Mouse (Mus musculus) adrenal gland, adult 2 months (tissue): ENCODE data around the gene Hmcn1. TPM values are rescaled to one million over a fixed set of nuclear protein-coding genes. Genes with fewer than 3 reads are reported as not detected.

Experiments used
- DNase-seq: peaks from one replicate; pipeline ENCODE4 v3.0.0; 2021
- polyA plus RNA-seq: library from polyadenylated mRNA; depleted of rRNA; stranded (reverse); fragments of >200 nt; gene quantifications from 2 replicates; pipeline ENCODE4 v1.2.3, GENCODE M21; 2012
- total RNA-seq, 2 experiments: library from RNA; stranded (reverse); gene quantifications; 2 replicates each; pipeline ENCODE4 v1.2.3; 2021

Gene Hmcn1
- total and polyA plus RNA-seq, 3 experiments = 0.21 to 3.2 (median 0.84) TPM

GRCm38 (mm10) chr1:150783070-150783842, 210.0 kb downstream of the Hmcn1 start:
- no peak for DNase-seq

DNA sequence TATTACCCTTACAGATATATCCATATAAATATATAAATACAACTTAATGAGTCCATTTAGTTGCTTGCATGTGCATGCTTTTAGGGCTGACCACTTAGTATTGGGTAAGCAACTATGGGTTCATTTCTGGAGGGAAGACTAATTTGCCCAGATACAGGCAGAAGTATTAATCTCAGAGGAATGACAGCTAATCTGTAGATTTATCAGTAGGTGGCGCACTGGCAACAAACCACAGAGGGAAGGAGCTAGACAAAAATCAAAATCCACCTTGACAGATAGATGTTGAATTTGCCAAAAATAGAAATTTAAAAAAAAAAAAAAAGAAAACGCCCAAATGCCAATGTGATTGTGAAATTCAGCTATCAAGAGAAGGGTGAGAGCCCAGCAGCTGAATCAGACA, 213.3 kb downstream of the Hmcn1 start:
- no peak for DNase-seq

DNA sequence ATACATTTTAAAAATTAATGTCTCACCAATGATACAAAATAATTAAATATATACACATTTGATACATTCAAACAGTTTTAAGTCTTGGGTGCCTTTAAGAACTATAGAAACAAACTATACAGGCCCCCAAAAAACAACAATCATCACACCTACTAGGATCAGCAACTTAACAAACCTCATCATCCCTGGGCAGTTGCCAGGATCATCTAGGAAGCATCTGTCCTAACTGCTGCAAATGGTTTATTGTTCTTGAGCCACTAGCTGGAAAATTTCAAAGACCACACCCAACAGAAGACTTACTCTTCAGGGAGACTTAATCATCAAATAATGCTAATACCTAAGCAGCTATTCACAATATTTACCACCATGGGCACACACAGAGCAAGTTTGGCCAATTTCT, 216.5 kb downstream of the Hmcn1 start:
- no peak for DNase-seq

GRCm38 (mm10) chr1:150775742-150776141, 217.5 kb downstream of the Hmcn1 start:
- no peak for DNase-seq

DNA sequence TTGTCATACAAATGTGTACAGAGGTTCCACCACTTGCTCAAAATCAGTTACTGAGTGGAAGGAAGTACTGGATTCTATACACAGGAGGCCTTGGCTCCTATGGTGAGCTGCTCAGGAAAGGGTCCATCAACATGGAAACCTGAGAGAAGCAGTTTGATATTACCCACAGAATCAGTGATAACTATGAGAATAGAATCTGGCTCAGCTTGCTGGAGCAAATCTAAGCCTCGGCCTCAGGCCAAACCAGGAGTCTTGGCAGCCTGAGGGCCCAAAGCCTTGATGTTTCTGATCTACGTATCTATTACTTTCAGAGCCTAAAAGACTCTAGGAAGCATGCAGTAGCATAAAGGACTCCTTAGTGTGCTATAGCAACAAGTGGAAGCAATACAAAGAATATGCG, 220.3 kb downstream of the Hmcn1 start:
- DNase-seq = no peak

DNA sequence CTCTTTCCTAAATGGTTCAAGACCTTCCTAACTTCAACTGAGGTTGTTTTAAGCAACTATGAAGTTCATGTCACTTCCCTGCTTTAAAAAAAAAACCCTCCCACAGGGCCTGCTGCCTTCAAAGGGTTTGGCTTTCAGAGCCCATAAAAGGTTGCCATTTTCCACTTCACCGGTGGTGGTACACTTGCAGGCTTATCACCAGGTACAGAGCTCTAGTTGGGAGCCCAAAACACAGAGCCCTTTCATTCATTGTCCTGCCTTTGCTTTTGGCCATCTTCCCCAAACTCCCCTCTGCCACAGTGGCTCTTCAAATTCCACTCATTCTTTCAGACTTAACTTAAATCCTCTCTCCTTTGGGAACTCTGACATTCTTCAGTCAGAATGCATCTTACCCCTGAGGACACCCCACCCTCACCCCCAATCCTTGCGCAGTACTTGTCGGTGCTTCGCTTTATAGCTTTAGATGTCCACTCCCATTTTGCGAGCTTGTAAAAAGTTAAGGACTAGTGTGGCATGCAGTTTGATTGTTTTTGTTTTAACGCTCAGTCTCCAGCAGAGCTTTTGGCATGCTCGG, 222.2 kb downstream of the Hmcn1 start:
- DNase-seq = no peak

GRCm38 (mm10) chr1:150769836-150770235, 223.4 kb downstream of the Hmcn1 start:
- no peak for DNase-seq

DNA sequence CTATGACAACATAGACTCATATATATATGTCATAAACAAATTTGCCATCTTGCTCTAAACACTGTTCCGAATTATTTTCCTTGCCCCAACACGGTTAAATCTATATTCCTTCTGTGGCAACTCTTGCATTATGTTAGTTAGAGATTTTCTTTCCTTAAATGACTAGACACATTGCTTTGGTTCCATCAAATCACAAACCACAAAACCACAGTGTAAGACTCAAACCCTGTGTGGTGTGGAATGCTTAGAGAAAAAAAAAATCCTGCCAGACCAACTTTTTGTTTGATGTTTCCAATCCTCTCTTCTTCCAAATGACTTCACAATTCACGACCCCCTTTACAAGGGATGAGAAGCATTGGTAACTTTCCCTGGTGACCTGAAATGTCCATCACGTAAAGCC, 231.6 kb downstream of the Hmcn1 start:
- no peak for DNase-seq

DNA sequence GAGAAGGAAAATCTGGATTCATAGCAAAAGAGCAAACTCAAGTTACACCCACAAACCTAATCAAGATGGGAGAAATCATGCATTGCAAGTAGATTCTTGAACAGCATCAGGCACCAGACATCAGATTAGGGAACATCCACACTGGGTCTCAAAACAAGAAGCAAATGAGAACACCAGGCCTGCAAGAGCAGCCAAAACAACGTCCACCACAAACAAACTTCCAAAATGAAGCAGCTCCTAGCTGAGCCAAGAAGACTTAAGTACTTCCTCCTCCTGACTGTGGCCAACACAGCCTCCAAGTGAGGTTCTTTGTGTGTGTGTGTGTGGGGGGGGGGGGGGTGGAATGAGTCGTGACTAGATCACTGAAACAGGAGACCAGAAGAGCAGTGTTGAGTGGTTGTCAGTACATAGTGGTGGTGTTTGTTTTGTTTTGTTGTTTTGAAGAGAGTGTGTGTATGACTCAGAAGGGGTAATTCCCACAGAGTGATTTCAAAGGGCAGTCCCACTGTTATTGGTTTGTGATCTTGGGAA, 232.4 kb downstream of the Hmcn1 start:
- no peak for DNase-seq

GRCm38 (mm10) chr1:150759476-150760079, 233.7 kb downstream of the Hmcn1 start:
- peak; percentile 3 for DNase-seq

DNA sequence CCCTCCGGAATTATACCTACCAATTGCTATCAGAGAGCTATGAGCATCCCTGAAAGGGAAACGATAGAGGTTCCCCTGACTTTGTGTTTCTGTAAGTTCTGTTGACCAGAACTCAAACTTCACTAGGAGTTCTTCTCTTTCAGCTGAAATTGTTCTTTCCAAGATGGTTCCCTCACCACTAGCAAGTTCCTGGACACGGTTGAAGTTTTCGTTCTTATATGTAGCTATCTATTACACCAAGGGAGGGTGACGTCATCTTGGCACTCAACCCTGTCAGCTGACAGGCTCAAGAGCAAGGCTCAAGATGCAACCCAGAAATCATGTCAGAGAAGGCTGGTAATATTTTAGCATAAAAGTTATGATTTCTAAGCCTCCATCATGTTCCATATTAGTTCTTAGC, 239.3 kb downstream of the Hmcn1 start:
- no peak for DNase-seq

DNA sequence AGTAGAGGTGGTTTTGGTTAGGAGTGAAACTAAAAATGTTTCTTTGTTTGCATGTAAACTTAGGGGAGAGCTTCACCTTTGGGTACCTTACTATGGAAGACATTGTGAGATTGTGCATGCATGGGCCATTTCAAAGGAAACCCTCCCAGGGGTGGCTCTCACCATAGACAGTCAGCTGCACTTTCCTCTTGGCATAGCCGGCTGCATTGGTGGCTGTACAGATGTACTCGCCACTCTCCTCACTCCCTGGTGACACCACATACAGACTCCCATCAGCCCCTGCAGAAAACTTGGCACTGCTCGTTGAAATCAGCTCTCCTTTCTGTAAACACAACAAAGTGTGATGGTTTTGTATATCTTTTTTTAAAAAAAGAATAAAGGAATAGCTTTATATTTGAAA, 244.5 kb downstream of the Hmcn1 start:
- no peak for DNase-seq

DNA sequence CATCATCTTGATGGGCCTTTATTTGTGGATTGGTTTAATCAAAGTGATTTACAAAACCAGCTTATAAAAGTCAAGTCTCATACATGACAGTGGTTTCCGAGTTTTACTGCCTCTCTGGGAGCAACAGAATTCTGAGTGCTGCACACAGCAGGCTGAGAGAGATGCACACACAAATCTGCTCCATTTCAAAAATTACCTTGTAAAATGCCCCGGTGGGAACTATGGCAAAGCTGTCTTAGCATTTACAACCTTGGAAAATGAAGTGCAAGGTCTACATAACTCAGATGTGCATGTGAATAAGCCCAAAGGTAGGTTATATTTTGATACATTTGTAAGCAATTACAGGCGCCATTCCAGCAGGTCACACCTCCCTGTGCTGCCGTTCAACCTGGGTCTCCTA, 245.5 kb downstream of the Hmcn1 start:
- DNase-seq = no peak

- no peak for DNase-seq
These were observed 250.0 kb downstream of the Hmcn1 start for GRCm38 (mm10) chr1:150743097-150743843.

DNA sequence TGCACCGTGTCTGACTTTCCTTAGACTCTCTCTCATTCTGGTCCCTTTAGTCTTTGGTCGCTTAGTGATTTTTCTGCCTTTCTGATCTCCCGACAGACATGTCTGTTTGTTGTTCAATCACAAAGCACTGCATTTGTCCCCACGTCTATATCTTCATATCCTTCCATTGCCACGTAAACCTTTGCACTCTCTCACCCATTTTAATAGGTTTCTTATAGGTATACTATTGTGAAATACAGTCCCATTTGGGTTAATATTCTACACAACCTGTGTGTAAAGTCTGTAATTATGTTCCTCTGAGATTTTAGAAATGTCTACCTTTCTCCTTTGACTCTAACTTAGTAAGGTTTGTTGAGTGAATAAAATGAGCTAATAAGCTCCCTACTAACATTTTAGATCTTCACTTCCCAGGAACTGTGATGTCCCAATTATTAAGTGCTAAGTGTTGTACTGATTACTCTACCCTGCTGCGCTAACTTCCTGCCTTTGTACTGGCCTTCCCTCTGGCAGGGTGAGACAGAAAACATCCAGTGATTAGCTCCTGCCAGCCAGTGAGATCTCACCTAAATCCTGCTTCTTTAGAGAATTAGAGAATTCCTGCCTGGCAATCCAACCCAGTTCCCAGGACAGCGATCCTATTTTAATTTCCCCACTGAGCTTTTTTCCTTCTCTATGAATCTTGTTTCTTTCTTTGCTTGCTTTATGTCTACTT, 250.7 kb downstream of the Hmcn1 start:
- no peak for DNase-seq

DNA sequence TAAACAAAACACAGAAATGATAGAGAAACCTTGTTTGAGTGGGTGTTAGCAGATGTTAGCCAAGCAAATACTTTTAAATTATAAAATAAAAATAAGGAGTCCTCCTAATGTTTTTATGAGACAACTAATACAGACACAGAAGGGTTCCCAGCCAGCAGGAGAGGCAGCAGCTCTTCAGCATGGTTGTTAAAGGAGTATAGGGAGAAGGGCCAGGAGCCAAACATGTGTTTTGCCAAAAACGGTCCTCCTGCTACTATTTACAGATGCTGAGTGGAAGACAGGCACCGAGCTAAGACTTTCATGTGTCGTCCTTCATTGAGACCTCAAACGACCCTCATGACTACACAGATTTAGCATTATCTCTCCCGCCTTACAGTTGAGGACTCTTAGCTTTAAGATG, 281.8 kb downstream of the Hmcn1 start:
- DNase-seq = no peak

DNA sequence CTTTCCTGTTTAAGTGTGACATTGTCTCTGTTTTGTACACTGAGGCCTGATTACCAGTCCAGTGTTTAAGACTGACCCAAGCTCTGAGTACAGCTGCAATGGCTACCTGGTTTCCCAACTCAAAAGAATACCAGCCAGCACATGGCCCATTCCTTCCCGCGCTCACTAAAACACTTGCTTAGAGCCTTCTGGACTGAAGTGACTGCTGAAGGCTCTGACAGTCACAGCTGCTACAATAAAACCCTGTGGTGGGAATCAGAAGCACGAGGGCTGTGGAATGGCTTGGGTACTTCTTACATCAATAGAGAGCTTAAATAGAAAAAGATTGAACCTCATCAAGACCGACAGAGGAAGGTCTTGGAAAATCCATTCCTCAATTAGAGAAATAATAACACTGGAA, 286.7 kb downstream of the Hmcn1 start:
- no peak for DNase-seq

- DNase-seq = no peak
These were observed 295.5 kb downstream of the Hmcn1 start for GRCm38 (mm10) chr1:150697749-150698148.

DNA sequence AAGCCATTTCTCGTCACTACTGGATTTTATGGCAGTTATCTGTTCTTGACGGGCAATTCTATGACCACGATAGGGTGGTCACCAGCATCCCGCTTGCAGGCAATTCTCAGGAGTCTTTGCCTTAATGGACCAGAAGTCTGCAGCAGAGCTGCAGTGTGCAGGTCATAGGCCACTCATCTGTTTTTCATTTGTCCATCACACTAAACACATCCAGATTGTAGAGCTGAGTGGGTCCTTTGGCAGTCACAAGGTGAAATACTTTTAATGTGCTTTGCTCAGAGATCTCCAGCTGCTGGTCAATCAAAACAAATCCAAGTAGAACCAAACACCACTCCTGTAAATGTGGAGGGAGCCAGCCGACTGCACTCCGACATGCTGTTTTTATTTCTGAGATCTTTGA, 311.2 kb downstream of the Hmcn1 start:
- DNase-seq = no peak

- DNase-seq = no peak
These were observed 311.8 kb downstream of the Hmcn1 start for GRCm38 (mm10) chr1:150681433-150681832.

DNA sequence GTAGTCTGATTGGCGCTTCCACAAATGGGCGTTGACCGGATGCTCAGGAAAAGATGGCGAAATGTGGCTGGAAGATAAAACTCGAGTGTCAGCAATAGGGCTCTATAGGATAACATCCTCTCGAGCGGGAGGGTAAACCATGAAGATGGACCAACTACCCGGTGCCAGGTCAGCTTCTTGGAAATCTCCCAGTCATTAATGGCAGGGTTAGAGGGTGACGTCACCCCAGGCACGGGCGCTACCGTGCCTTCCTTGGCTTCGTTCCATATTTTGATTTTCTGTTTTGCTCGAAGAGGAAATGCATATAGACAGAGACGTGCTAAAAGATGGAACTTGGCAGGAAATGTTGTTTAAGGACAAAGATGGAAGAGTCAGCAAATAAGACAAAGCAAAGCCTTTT, 312.2 kb downstream of the Hmcn1 start:
- no peak for DNase-seq

GRCm38 (mm10) chr1:150680345-150680744, 312.9 kb downstream of the Hmcn1 start:
- no peak for DNase-seq
